Mouse (Mus musculus) liver, embryonic 16.5 days (tissue): ENCODE measurements around the gene Gm30737. TPM values are rescaled to one million over a fixed set of nuclear protein-coding genes. Genes with fewer than 3 reads are reported as not detected.
"Not testable (repeated sequence)": the region's sequence is repeated elsewhere in the genome, so short reads cannot be mapped to it uniquely, and the experiment has no call there.

Experiments used
- ATAC-seq: fragments of 200-750 bp; cut with Nextera tagmentation; 2 replicates; pipeline ENCODE4 v1.8.0; 2017; ENCODE audit warnings: low read depth, mild to moderate bottlenecking, moderate number of reproducible peaks, moderate library complexity
- H3K27ac ChIP-seq: fragments of 300-500 bp; sonication (generic); 2 replicates; pipeline ENCODE4 v1.5.1; 2014; ENCODE audit warnings: mild to moderate bottlenecking, low read length
- H3K27me3 ChIP-seq: fragments of 300-500 bp; sonication (generic); 2 replicates; pipeline ENCODE4 v1.6.1; 2014; ENCODE audit warnings: low read depth, low read length, mixed read lengths; ENCODE audit not compliant: control insufficient read depth, insufficient read depth
- H3K36me3 ChIP-seq: fragments of 300-500 bp; sonication (generic); 2 replicates; pipeline ENCODE4 v1.6.1; 2014; ENCODE audit warnings: mild to moderate bottlenecking; ENCODE audit not compliant: control insufficient read depth, insufficient read depth
- H3K4me1 ChIP-seq: fragments of 300-500 bp; sonication (generic); 2 replicates; pipeline ENCODE4 v1.6.1; 2014; ENCODE audit warnings: low read depth, low read length, mixed read lengths; ENCODE audit not compliant: control insufficient read depth
- H3K4me2 ChIP-seq: fragments of 300-500 bp; sonication (generic); 2 replicates; pipeline ENCODE4 v1.6.1; 2014; ENCODE audit warnings: low read depth, low read length, mixed read lengths
- H3K4me3 ChIP-seq: fragments of 300-500 bp; sonication (generic); 2 replicates; pipeline ENCODE4 v1.5.1; 2014; ENCODE audit warnings: low read depth, mild to moderate bottlenecking, low read length
- H3K9ac ChIP-seq: fragments of 300-500 bp; sonication (generic); 2 replicates; pipeline ENCODE4 v1.6.1; 2014; ENCODE audit warnings: low read depth, low read length
- H3K9me3 ChIP-seq: fragments of 300-500 bp; sonication (generic); replicated peaks from 2 replicates; pipeline ENCODE4 v1.6.1; 2016; ENCODE audit warnings: low read length; ENCODE audit not compliant: control insufficient read depth
- WGBS: fragments of 180-500 bp; shearing (Covaris S2); extraction: QIAGEN DNeasy Blood & Tissue Kit; methylation state at CpG from one replicate; pipeline ENCODE4 v1.1.7; 2014; ENCODE audit not compliant: insufficient replicate concordance; 5-methylcytosine and 5-hydroxymethylcytosine counted together
- polyA plus RNA-seq: library from polyadenylated mRNA; unstranded; fragments of >200 nt; fragmentation: Nextera tagmentation; extraction: Ambion mirVana; gene quantifications from 2 replicates; pipeline ENCODE4 v1.2.1, GENCODE M21; 2015

The Gm30737 gene
- not detected in 2 replicates for polyA plus RNA-seq

- no CpG with 5 or more reads among the region's 7 CpGs for WGBS
These were observed at the start of gene Gm30737 for GRCm38 (mm10) chrY:14400410-14400809. Gene Gm30737 (plus strand): TSS chrY:14400710.

More at GRCm38 (mm10) chrY:14400410-14400809, at the start of gene Gm30737:
- not testable (repeated sequence) for H3K4me3 ChIP-seq, H3K4me2 ChIP-seq, H3K36me3 ChIP-seq, H3K9me3 ChIP-seq, H3K27ac ChIP-seq, H3K9ac ChIP-seq, H3K4me1 ChIP-seq, ATAC-seq, H3K27me3 ChIP-seq
